Mouse (Mus musculus) megakaryocyte, embryonic 14.5 days (primary cell): ENCODE measurements around the gene Bcas2. TPM values are rescaled to one million over a fixed set of nuclear protein-coding genes. Genes with fewer than 3 reads are reported as not detected.
"Not testable (repeated sequence)": the region's sequence is repeated elsewhere in the genome, so short reads cannot be mapped to it uniquely, and the experiment has no call there.

ENCODE experiments used
- H3K27me3 ChIP-seq: replicated peaks from 2 replicates; pipeline ENCODE3; 2012; ENCODE audit warnings: inconsistent platforms
- H3K36me3 ChIP-seq: replicated peaks from 2 replicates; pipeline ENCODE3; 2012; ENCODE audit warnings: low read length, inconsistent platforms, mixed read lengths
- H3K4me1 ChIP-seq: 2 replicates; pipeline ENCODE4 v1.6.1; 2012; ENCODE audit warnings: inconsistent platforms
- H3K4me3 ChIP-seq: replicated peaks from 2 replicates; pipeline ENCODE3; 2012; ENCODE audit warnings: moderate library complexity, mild to moderate bottlenecking, inconsistent platforms
- H3K9me3 ChIP-seq: 2 replicates; pipeline ENCODE4 v1.6.1; 2012; ENCODE audit warnings: inconsistent platforms
- FLI1 ChIP-seq: IDR thresholded peaks from 2 replicates; pipeline ENCODE4 v1.6.1; 2012; ENCODE audit warnings: low read length, inconsistent platforms, mixed read lengths
- GATA1 ChIP-seq: IDR thresholded peaks from 3 replicates; pipeline ENCODE4 v1.6.1; 2012; ENCODE audit warnings: mixed read lengths, low read length, inconsistent platforms, borderline replicate concordance
- polyA plus RNA-seq: library from polyadenylated mRNA; stranded (reverse); fragments of >175 nt; gene quantifications from 2 replicates; pipeline ENCODE4 v1.2.3, GENCODE M21; 2012; ENCODE audit warnings: low replicate concordance; ENCODE audit not compliant: insufficient read depth

Gene Bcas2
- polyA plus RNA-seq, 1 experiment = 101 TPM

DNA sequence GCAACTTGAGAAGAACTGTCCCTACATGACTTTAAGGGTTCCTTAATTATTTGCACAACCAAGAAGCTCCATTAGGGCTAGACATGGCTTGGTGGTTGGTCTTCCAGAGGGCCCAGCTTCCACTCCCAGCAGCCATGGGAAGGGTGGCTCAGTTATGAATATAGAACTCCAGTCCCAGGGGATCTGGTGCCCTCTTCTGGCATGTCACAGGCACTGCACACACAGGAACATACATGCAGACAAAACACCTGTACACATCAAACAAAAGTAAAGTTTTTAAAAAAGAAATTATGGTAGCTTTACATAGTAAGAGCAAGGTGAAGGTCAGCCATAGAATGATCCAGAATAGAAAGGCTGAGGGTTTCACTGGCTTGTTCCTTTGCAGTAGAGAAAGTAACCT, 17.7 kb upstream of the Bcas2 start:
- no peaks in the 10 kb centered on the region for H3K9me3 ChIP-seq
- TF ChIP-seq GATA1 (no peak), FLI1 (no peak)
- H3K27me3 ChIP-seq = no peaks in the 10 kb centered on the region
- peaks cover 14% of the 10 kb centered on the region for H3K4me1 ChIP-seq
- no peak overlapping the region for H3K4me3 ChIP-seq
- H3K36me3 ChIP-seq = peaks cover 97% of the 10 kb centered on the region

GRCm38 (mm10) chr3:103159232-103159900, 12.1 kb upstream of the Bcas2 start:
- TF ChIP-seq FLI1 = no peak
- TF ChIP-seq GATA1 = no peak
- Histone ChIP-seq H3K9me3 (no peaks in the 10 kb centered on the region), H3K36me3 (peaks cover 95% of the 10 kb centered on the region), H3K4me3 (no peak overlapping the region), H3K4me1 (peaks cover 1% of the 10 kb centered on the region), H3K27me3 (no peaks in the 10 kb centered on the region)

- TF ChIP-seq FLI1 (no peak), GATA1 (no peak)
- Histone ChIP-seq H3K4me3 (no peak overlapping the region), H3K9me3 (no peaks in the 10 kb centered on the region), H3K4me1 (peaks cover 28% of the 10 kb centered on the region), H3K27me3 (no peaks in the 10 kb centered on the region), H3K36me3 (peaks cover 72% of the 10 kb centered on the region)
Measured at GRCm38 (mm10) chr3:103169771-103170170, 1.7 kb upstream of the Bcas2 start.

- Histone ChIP-seq H3K9me3 (no peaks in the 10 kb centered on the region), H3K27me3 (no peaks in the 10 kb centered on the region), H3K4me1 (peaks cover 42% of the 10 kb centered on the region), H3K4me3 (peak overlapping the region; percentile 96), H3K36me3 (peaks cover 72% of the 10 kb centered on the region)
- TF ChIP-seq GATA1 (no peak), FLI1 (no peak)
Measured at GRCm38 (mm10) chr3:103172615-103173014, 1.2 kb downstream of the Bcas2 start.

DNA sequence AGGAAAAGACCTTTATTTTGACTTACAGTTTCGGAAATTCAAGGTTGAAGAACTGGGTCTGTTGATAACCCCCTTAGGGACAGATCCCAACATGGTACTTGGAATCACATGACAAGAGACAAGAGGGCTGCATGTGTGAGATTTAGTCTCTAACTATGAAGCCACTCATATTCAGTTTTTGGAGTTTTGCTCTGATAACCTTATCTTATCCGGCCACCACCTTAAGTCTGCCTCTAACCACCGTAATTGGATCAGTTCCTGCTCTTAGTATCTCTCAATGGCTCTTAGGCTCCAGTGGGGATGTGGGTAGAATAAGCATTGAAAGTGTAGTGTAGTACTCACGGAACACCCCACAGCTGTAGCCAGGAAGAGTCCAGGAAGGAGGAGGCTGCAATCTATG, 5.3 kb downstream of the Bcas2 start:
- H3K4me3 ChIP-seq = no peak overlapping the region
- H3K9me3 ChIP-seq = no peaks in the 10 kb centered on the region
- TF ChIP-seq GATA1 = no peak
- TF ChIP-seq FLI1 = no peak
- peaks cover 65% of the 10 kb centered on the region for H3K36me3 ChIP-seq
- peaks cover 43% of the 10 kb centered on the region for H3K4me1 ChIP-seq
- no peaks in the 10 kb centered on the region for H3K27me3 ChIP-seq

GRCm38 (mm10) chr3:103179527-103179926, 8.1 kb downstream of the Bcas2 start:
- peaks cover 55% of the 10 kb centered on the region for H3K36me3 ChIP-seq

DNA sequence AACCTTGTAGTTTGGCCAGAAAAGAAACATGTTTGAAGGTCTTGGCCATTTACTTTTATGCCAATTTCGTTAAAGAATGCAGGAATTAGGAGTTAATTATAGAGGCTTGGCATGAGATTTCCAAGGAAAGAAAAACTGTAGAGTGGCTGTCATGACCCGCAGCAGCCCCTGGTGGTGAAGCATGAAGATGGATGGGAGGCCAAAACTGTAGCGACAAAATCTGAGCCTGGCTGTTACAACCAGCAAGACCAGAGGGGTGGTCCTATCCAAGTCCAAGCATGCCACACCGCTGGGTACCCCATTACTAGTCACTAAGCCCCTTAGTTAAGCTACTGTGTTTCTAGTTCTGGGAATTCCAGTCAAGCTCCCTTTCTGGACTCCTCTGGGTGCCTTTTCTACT, 9.7 kb downstream of the Bcas2 start:
- Histone ChIP-seq H3K27me3 (peaks cover 2% of the 10 kb centered on the region), H3K9me3 (no peaks in the 10 kb centered on the region), H3K36me3 (peaks cover 39% of the 10 kb centered on the region), H3K4me3 (no peak overlapping the region), H3K4me1 (peaks cover 26% of the 10 kb centered on the region)
- TF ChIP-seq FLI1 = no peak

More at GRCm38 (mm10) chr3:103179527-103179926, 8.1 kb downstream of the Bcas2 start:
- no peaks in the 10 kb centered on the region for H3K9me3 ChIP-seq
- TF ChIP-seq GATA1 (no peak), FLI1 (no peak)
- peaks cover 31% of the 10 kb centered on the region for H3K4me1 ChIP-seq
- H3K27me3 ChIP-seq = peaks cover 2% of the 10 kb centered on the region
- no peak overlapping the region for H3K4me3 ChIP-seq

DNA sequence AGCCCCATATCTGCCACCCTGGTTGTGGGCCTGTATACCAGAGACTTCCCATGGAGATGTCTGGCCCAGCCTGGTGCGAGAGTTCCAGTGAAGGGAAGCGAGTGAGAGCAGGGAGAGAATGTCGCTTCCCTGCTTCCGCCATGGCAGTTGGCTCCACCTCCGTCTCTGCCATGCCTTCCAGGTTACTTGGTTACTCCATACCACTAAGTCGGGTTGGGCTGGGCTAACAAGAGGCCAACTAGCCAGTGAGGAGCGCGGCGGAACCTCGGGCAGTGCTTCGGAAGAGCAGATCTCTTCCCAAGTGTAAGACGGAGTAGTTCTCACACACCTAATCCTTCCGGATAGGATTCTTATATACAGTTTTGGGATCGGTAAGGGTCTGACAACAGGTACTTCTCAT, 11.4 kb downstream of the Bcas2 start:
- TF ChIP-seq FLI1 (no peak), GATA1 (no peak)
- H3K36me3 ChIP-seq = peaks cover 23% of the 10 kb centered on the region
- peaks cover 2% of the 10 kb centered on the region for H3K27me3 ChIP-seq
- H3K4me3 ChIP-seq = no peak overlapping the region
- peaks cover 10% of the 10 kb centered on the region for H3K4me1 ChIP-seq
- H3K9me3 ChIP-seq = no peaks in the 10 kb centered on the region

GRCm38 (mm10) chr3:103184467-103184866, 13.0 kb downstream of the Bcas2 start:
- not testable (repeated sequence) for H3K9me3 ChIP-seq

GRCm38 (mm10) chr3:103188451-103188850, 17.0 kb downstream of the Bcas2 start:
- TF ChIP-seq GATA1 = no peak
- TF ChIP-seq FLI1 = no peak
- Histone ChIP-seq H3K4me1 (no peaks in the 10 kb centered on the region; the same call in 1 of the 2 replicates), H3K36me3 (no peaks in the 10 kb centered on the region), H3K27me3 (no peaks in the 10 kb centered on the region), H3K9me3 (peaks cover 13% of the 10 kb centered on the region), H3K4me3 (no peak overlapping the region)

More at GRCm38 (mm10) chr3:103184467-103184866, 13.0 kb downstream of the Bcas2 start:
- H3K27me3 ChIP-seq, H3K4me3 ChIP-seq, H3K36me3 ChIP-seq, H3K4me1 ChIP-seq: not testable (repeated sequence)

DNA sequence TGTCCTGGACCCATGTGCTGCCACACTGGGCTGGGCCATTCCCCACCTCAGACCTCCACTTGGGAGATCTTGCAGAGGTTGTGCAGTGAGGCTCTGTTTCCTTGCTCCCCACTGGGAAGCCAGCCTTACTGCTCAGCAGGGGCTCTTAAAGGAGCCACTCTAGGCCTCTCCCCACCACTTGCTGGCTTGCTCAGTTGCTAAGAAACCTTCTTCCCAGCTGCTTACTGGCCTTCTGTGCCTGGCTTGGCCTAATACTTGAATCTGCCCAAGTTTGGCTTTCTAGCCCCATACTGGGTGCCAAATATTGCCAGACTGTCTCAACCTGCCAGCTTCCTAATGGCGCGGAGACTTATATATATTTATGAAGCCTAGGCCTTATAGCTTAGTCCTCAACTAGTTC, 17.4 kb downstream of the Bcas2 start:
- TF ChIP-seq GATA1 (no peak), FLI1 (no peak)
- no peak overlapping the region for H3K4me3 ChIP-seq
- no peaks in the 10 kb centered on the region; the same call in 1 of the 2 replicates for H3K4me1 ChIP-seq
- H3K27me3 ChIP-seq = no peaks in the 10 kb centered on the region
- peaks cover 2% of the 10 kb centered on the region for H3K36me3 ChIP-seq
- H3K9me3 ChIP-seq = peaks cover 17% of the 10 kb centered on the region
